Mouse (Mus musculus): ENCODE measurements around the gene Arfip2. TPM values are rescaled to one million over a fixed set of nuclear protein-coding genes. Genes with fewer than 3 reads are reported as not detected.

Gene Arfip2
- polyA plus RNA-seq, 1 experiment from 2014 or later, result 78.0 TPM

DNA sequence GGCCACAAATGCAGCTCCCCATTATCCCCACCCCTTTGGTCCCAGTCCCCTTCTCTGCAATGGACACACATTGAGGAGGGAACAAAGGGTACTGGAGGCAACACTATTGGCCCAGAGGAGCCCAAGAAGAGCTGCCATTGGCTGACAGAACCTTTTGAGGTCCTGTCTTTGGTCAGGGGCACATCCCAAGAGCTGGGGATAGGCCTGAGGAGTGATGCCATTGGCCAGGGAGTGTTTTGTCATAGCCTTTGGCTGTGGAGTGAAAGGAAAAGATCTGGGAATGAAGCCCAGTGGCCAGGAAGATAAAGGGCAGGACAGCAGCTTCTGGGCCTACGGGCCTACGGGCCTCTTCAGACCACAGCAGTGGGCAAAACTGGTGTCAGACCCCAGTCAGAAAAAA, 4.5 kb downstream of the Arfip2 start:
- Histone ChIP-seq H3K9ac (ENCODE audit: low read length) (no peak overlapping the region), H3K9me3 (ENCODE audit: control insufficient read depth, low read length) (no peaks in the 10 kb centered on the region), H3K27ac (ENCODE audit: low read length) (no peak overlapping the region), H3K4me1 (replicated peaks; ENCODE audit: control insufficient read depth, insufficient read depth, low read length) (peaks cover 20% of the 10 kb centered on the region), H3K4me2 (ENCODE audit: low read depth, low read length) (no peak overlapping the region), H3K36me3 (ENCODE audit: control insufficient read depth, insufficient read depth, low read length) (peaks cover 11% of the 10 kb centered on the region), H3K4me3 (ENCODE audit: low read length) (no peak overlapping the region), H3K27me3 (ENCODE audit: control insufficient read depth, insufficient read depth, low read depth, low read length) (no peaks in the 10 kb centered on the region)
- no peak for ATAC-seq (ENCODE audit: low read depth)
- WGBS, result 85% methylated on average over 2 of the region's 2 CpGs

DNA sequence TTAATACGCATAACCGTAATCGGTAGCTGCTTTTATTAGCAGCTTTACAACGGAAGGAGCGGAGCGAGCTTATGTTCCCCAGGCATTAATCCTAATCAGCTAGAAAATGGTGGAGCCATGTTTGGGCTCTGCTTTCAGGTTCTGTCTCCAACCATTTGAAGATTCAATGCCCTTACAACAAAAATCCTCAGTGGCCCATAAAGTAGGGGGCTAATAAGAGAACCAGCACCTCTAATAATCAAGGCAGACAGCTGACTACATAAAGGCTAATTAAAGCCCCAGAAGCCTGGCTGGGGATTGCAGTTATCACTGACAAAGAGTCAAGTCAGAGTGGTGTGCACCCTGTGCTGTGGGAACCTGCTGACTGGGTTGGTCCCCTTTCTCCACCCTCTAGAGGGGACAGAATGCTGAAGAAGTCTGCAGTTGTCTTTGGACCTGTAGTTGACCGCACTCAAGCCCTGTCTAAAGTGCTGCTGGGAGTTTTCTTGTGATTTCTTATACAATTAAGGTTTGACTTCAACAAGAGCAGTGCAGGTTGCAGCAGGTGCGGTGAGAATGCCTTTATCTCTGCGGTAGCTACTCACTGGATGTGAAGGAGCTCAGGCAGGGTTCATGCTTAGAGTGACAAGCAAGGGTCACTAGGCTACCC, 5.8 kb downstream of the Arfip2 start:
- peak overlapping the region; percentile 90 for H3K9ac ChIP-seq (ENCODE audit: low read length)
- no peak overlapping the region; the same call in 1 of the 2 replicates for H3K4me3 ChIP-seq (ENCODE audit: low read length)
- H3K4me2 ChIP-seq (ENCODE audit: low read depth, low read length), result peak overlapping the region; percentile 82
- 55% methylated on average over 9 of the region's 9 CpGs for WGBS
- no peaks in the 10 kb centered on the region for H3K27me3 ChIP-seq (ENCODE audit: control insufficient read depth, insufficient read depth, low read depth, low read length)
- H3K9me3 ChIP-seq (ENCODE audit: control insufficient read depth, low read length), result no peaks in the 10 kb centered on the region
- H3K4me1 ChIP-seq (replicated peaks; ENCODE audit: control insufficient read depth, insufficient read depth, low read length), result peaks cover 23% of the 10 kb centered on the region
- H3K27ac ChIP-seq (ENCODE audit: low read length), result no peak overlapping the region
- peaks cover 11% of the 10 kb centered on the region for H3K36me3 ChIP-seq (ENCODE audit: control insufficient read depth, insufficient read depth, low read length)
- ATAC-seq (ENCODE audit: low read depth), result no peak

- Histone ChIP-seq H3K27me3 (ENCODE audit: control insufficient read depth, insufficient read depth, low read depth, low read length) (no peaks in the 10 kb centered on the region), H3K9ac (ENCODE audit: low read length) (peak overlapping the region; percentile 90), H3K27ac (ENCODE audit: low read length) (peak overlapping the region; percentile 60), H3K4me3 (ENCODE audit: low read length) (peak overlapping the region; percentile 79), H3K4me2 (ENCODE audit: low read depth, low read length) (peak overlapping the region; percentile 82), H3K9me3 (ENCODE audit: control insufficient read depth, low read length) (no peaks in the 10 kb centered on the region), H3K36me3 (ENCODE audit: control insufficient read depth, insufficient read depth, low read length) (peaks cover 11% of the 10 kb centered on the region), H3K4me1 (replicated peaks; ENCODE audit: control insufficient read depth, insufficient read depth, low read length) (peaks cover 26% of the 10 kb centered on the region)
- 5% methylated on average over 10 of the region's 10 CpGs for whole genome bisulfite sequencing
- no peak; the same call in 1 of the 2 replicates for ATAC-seq (ENCODE audit: low read depth)
Measured at GRCm38 (mm10) chr7:105633801-105634135, 6.4 kb downstream of the Arfip2 start.

- H3K36me3 ChIP-seq (ENCODE audit: control insufficient read depth, insufficient read depth, low read length), result peaks cover 11% of the 10 kb centered on the region
- peak within 1 kb of the TSS; percentile 79 for H3K4me3 ChIP-seq (ENCODE audit: low read length)
- H3K4me1 ChIP-seq (replicated peaks; ENCODE audit: control insufficient read depth, insufficient read depth, low read length), result peaks cover 28% of the 10 kb centered on the region
- H3K9ac ChIP-seq (ENCODE audit: low read length), result peak within 1 kb of the TSS; percentile 90
- peak within 1 kb of the TSS; percentile 82 for H3K4me2 ChIP-seq (ENCODE audit: low read depth, low read length)
- no peaks in the 10 kb centered on the region for H3K9me3 ChIP-seq (ENCODE audit: control insufficient read depth, low read length)
- H3K27ac ChIP-seq (ENCODE audit: low read length), result peak within 1 kb of the TSS; percentile 74
- under 1% methylated on average over 45 of the region's 71 CpGs for WGBS
- H3K27me3 ChIP-seq (ENCODE audit: control insufficient read depth, insufficient read depth, low read depth, low read length), result no peaks in the 10 kb centered on the region
- peak; percentile 94 for ATAC-seq (ENCODE audit: low read depth)
Measured at GRCm38 (mm10) chr7:105633127-105633800, 7.0 kb downstream of the Arfip2 start, which contains the start of gene Trim3. Gene Trim3 (minus strand): TSS chr7:105633571.

DNA sequence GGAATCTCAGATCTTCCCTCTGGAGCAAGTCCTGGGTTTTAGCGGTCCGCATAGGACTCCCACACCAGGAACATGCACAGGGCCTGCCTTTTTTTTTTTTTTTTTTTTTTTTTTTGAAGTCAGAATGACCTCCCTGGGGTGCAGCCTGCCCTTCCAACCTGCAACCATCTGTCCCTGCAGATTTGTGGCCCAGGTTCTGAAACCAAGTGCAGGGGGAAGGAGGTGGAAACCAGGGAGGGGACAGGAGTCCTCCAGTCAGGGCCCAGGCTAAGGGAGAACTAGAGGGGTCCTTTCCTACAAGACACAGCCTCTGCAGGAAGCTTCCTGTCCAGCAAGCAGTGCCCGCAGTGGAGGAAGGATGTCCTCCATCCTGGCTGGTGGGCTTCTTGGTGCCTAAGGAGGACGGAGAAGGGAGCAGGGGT, 7.7 kb downstream of the Arfip2 start:
- Histone ChIP-seq H3K36me3 (ENCODE audit: control insufficient read depth, insufficient read depth, low read length) (peaks cover 7% of the 10 kb centered on the region), H3K4me2 (ENCODE audit: low read depth, low read length) (peak overlapping the region; percentile 82), H3K4me3 (ENCODE audit: low read length) (peak overlapping the region; percentile 79), H3K27ac (ENCODE audit: low read length) (0 out of 2 replicates have a peak overlapping the region, but pooled peaks have one; percentile 4), H3K4me1 (replicated peaks; ENCODE audit: control insufficient read depth, insufficient read depth, low read length) (peaks cover 29% of the 10 kb centered on the region), H3K9me3 (ENCODE audit: control insufficient read depth, low read length) (no peaks in the 10 kb centered on the region), H3K9ac (ENCODE audit: low read length) (peak overlapping the region; percentile 90), H3K27me3 (ENCODE audit: control insufficient read depth, insufficient read depth, low read depth, low read length) (no peaks in the 10 kb centered on the region)
- 17% methylated on average over 4 of the region's 4 CpGs for WGBS
- peak; percentile 3; the same call in 1 of the 2 replicates for ATAC-seq (ENCODE audit: low read depth)

- H3K4me1 ChIP-seq (replicated peaks; ENCODE audit: control insufficient read depth, insufficient read depth, low read length), result peaks cover 34% of the 10 kb centered on the region
- WGBS, result 16% methylated on average over 3 of the region's 3 CpGs
- ATAC-seq (ENCODE audit: low read depth), result peak; percentile 66
- H3K4me3 ChIP-seq (ENCODE audit: low read length), result no peak overlapping the region
- no peaks in the 10 kb centered on the region for H3K9me3 ChIP-seq (ENCODE audit: control insufficient read depth, low read length)
- peaks cover 8% of the 10 kb centered on the region for H3K36me3 ChIP-seq (ENCODE audit: control insufficient read depth, insufficient read depth, low read length)
- no peak overlapping the region for H3K9ac ChIP-seq (ENCODE audit: low read length)
- peak overlapping the region; percentile 68 for H3K27ac ChIP-seq (ENCODE audit: low read length)
- no peaks in the 10 kb centered on the region for H3K27me3 ChIP-seq (ENCODE audit: control insufficient read depth, insufficient read depth, low read depth, low read length)
- H3K4me2 ChIP-seq (ENCODE audit: low read depth, low read length), result no peak overlapping the region
Measured at GRCm38 (mm10) chr7:105628633-105629032, 11.6 kb downstream of the Arfip2 start.

- Histone ChIP-seq H3K9me3 (ENCODE audit: control insufficient read depth, low read length) (no peaks in the 10 kb centered on the region), H3K4me3 (ENCODE audit: low read length) (no peak overlapping the region), H3K36me3 (ENCODE audit: control insufficient read depth, insufficient read depth, low read length) (peaks cover 12% of the 10 kb centered on the region), H3K4me1 (replicated peaks; ENCODE audit: control insufficient read depth, insufficient read depth, low read length) (peaks cover 43% of the 10 kb centered on the region), H3K4me2 (ENCODE audit: low read depth, low read length) (peak overlapping the region; percentile 10; the same call in 1 of the 2 replicates), H3K27me3 (ENCODE audit: control insufficient read depth, insufficient read depth, low read depth, low read length) (no peaks in the 10 kb centered on the region), H3K27ac (ENCODE audit: low read length) (peak overlapping the region; percentile 59), H3K9ac (ENCODE audit: low read length) (no peak overlapping the region)
- ATAC-seq (ENCODE audit: low read depth), result peak; percentile 32; the same call in 1 of the 2 replicates
- 36% methylated on average over 6 of the region's 6 CpGs for WGBS
Measured at GRCm38 (mm10) chr7:105625397-105625796, 14.8 kb downstream of the Arfip2 start.

GRCm38 (mm10) chr7:105621646-105622292, 18.4 kb downstream of the Arfip2 start:
- Histone ChIP-seq H3K4me3 (ENCODE audit: low read length) (no peak overlapping the region), H3K27ac (ENCODE audit: low read length) (peak overlapping the region; percentile 93), H3K36me3 (ENCODE audit: control insufficient read depth, insufficient read depth, low read length) (peaks cover 36% of the 10 kb centered on the region), H3K4me2 (ENCODE audit: low read depth, low read length) (peak overlapping the region; percentile 9; the same call in 1 of the 2 replicates), H3K9me3 (ENCODE audit: control insufficient read depth, low read length) (no peaks in the 10 kb centered on the region), H3K4me1 (replicated peaks; ENCODE audit: control insufficient read depth, insufficient read depth, low read length) (peaks cover 34% of the 10 kb centered on the region), H3K27me3 (ENCODE audit: control insufficient read depth, insufficient read depth, low read depth, low read length) (no peaks in the 10 kb centered on the region), H3K9ac (ENCODE audit: low read length) (no peak overlapping the region)
- 43% methylated on average over 8 of the region's 8 CpGs for WGBS
- ATAC-seq (ENCODE audit: low read depth), result peak; percentile 71

GRCm38 (mm10) chr7:105621053-105621452, 19.2 kb downstream of the Arfip2 start:
- H3K4me2 ChIP-seq (ENCODE audit: low read depth, low read length), result no peak overlapping the region
- H3K36me3 ChIP-seq (ENCODE audit: control insufficient read depth, insufficient read depth, low read length), result peaks cover 39% of the 10 kb centered on the region
- WGBS, result 49% methylated on average over 4 of the region's 4 CpGs

More at GRCm38 (mm10) chr7:105621053-105621452, 19.2 kb downstream of the Arfip2 start:
- Histone ChIP-seq H3K27ac (ENCODE audit: low read length) (peak overlapping the region; percentile 93), H3K4me1 (replicated peaks; ENCODE audit: control insufficient read depth, insufficient read depth, low read length) (peaks cover 32% of the 10 kb centered on the region), H3K4me3 (ENCODE audit: low read length) (no peak overlapping the region), H3K9me3 (ENCODE audit: control insufficient read depth, low read length) (no peaks in the 10 kb centered on the region), H3K9ac (ENCODE audit: low read length) (no peak overlapping the region), H3K27me3 (ENCODE audit: control insufficient read depth, insufficient read depth, low read depth, low read length) (no peaks in the 10 kb centered on the region)
- peak; percentile 53 for ATAC-seq (ENCODE audit: low read depth)

Data from lung, embryonic 16.5 days (tissue).